Comparison of ENCODE assay signal across 9 mouse cellular contexts in the genomic region with DNA sequence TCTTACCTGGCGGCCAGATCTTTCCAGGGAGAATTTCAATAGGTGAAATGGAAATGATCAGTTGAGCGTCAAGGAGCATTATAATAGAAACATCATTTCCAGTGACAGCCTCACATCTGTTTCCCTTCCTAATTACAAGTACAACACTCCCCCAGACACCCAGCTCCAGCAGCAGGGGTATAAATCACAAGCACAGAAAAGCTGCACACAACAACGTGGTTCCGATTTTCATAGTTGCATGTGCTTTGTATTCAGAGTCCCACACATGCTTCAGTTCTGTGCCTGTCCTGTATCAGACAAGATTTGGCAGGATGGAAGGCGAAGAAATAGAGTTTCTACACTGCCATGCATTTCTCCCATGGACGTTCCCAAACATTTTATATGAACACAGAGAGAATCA.
"Had no signal": no experiment of that assay in that cellular context is flagged by ENCODE, and none has a peak within 500 bp of the region (broad histone marks: within the 10 kb centered on the region; RNA-seq: fewer than 3 reads in every experiment).

No protein-coding gene starts in this region.

- H3K4me3 ChIP-seq: limb, embryonic 15.5 days; liver, embryonic 12.5 days; midbrain, embryonic 12.5 days had no signal

- DNase-seq: kidney, adult 8-10 months; kidney, postnatal 14 days; left cerebral cortex, postnatal 4 days; thymus, adult 18-20 months; thymus, postnatal 14 days had no signal

- H3K27ac ChIP-seq: limb, embryonic 15.5 days; liver, embryonic 12.5 days; midbrain, embryonic 12.5 days; stomach, postnatal 0 days had no signal
